Mouse (Mus musculus): ENCODE measurements at regions not wholly inside any gene's neighbourhood (a gene's known extent, or its start where the extent isn't known, plus 50 kb on each side); places are given as distances from the start of the nearest gene placed in this dataset.

- H3K27ac ChIP-seq (ENCODE audit: insufficient read depth, low read length) = no peak overlapping the region
- no peak for TF ChIP-seq CTCF (IDR thresholded peaks at IDR 0.05; ENCODE audit: extremely low read depth, insufficient read depth, insufficient read length, insufficient replicate concordance)
- no peak for TF ChIP-seq POLR2A (IDR thresholded peaks at IDR 0.05; ENCODE audit: low read depth, low read length)
- H3K4me3 ChIP-seq (ENCODE audit: extremely low read depth, insufficient read depth, insufficient read length) = no peak overlapping the region
- H3K27me3 ChIP-seq (ENCODE audit: control insufficient read depth, insufficient read depth, low read length) = no peaks in the 10 kb centered on the region
- WGBS = 92% methylated on average over 1 of the region's 1 CpGs
- H3K4me1 ChIP-seq (ENCODE audit: control insufficient read depth, insufficient read depth, insufficient read length) = no peaks in the 10 kb centered on the region
- no peaks in the 10 kb centered on the region for H3K36me3 ChIP-seq (ENCODE audit: control insufficient read depth, insufficient read depth, low read length)
- no peak for DNase-seq (ENCODE audit: low read depth in 1 of 2, low spot score in 2 of 2)
These were observed 2767.1 kb downstream of the Gm37988 start for GRCm38 (mm10) chr1:7574787-7575186.

DNA sequence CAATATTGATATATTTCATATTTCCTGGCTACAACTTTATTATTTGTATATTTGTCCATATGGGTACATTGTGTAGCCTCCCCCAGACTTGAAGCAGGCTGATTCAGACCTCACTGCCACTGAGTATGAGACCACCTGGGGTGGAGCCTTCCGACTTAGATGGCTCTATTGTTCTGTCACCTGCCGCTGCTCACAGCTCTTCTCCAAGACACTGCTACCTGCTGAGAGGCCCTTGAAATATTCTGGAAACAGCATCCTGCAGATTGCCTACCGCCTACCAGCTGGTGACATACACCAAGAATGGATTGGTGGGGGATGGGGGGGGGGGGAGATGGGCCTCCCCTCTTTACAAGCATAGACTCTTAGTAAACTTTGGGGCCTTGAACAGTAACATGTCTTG, 2778.7 kb downstream of the Gm37988 start:
- Histone ChIP-seq H3K36me3 (ENCODE audit: control insufficient read depth, insufficient read depth, low read length) (no peaks in the 10 kb centered on the region), H3K27ac (ENCODE audit: insufficient read depth, low read length) (no peak overlapping the region), H3K4me3 (ENCODE audit: extremely low read depth, insufficient read depth, insufficient read length) (no peak overlapping the region), H3K4me1 (ENCODE audit: control insufficient read depth, insufficient read depth, insufficient read length) (no peaks in the 10 kb centered on the region), H3K27me3 (ENCODE audit: control insufficient read depth, insufficient read depth, low read length) (no peaks in the 10 kb centered on the region)
- WGBS = 83% methylated on average over 3 of the region's 3 CpGs
- no peak for TF ChIP-seq POLR2A (IDR thresholded peaks at IDR 0.05; ENCODE audit: low read depth, low read length)
- no peak for TF ChIP-seq CTCF (IDR thresholded peaks at IDR 0.05; ENCODE audit: extremely low read depth, insufficient read depth, insufficient read length, insufficient replicate concordance)
- no peak for DNase-seq (ENCODE audit: low read depth in 1 of 2, low spot score in 2 of 2)

GRCm38 (mm10) chr1:7591327-7591726, 2783.6 kb downstream of the Gm37988 start:
- TF ChIP-seq CTCF (IDR thresholded peaks at IDR 0.05; ENCODE audit: extremely low read depth, insufficient read depth, insufficient read length, insufficient replicate concordance) = no peak
- no peak for TF ChIP-seq POLR2A (IDR thresholded peaks at IDR 0.05; ENCODE audit: low read depth, low read length)
- Histone ChIP-seq H3K4me1 (ENCODE audit: control insufficient read depth, insufficient read depth, insufficient read length) (no peaks in the 10 kb centered on the region), H3K27ac (ENCODE audit: insufficient read depth, low read length) (no peak overlapping the region), H3K4me3 (ENCODE audit: extremely low read depth, insufficient read depth, insufficient read length) (no peak overlapping the region), H3K36me3 (ENCODE audit: control insufficient read depth, insufficient read depth, low read length) (no peaks in the 10 kb centered on the region), H3K27me3 (ENCODE audit: control insufficient read depth, insufficient read depth, low read length) (no peaks in the 10 kb centered on the region)
- no peak for DNase-seq (ENCODE audit: low read depth in 1 of 2, low spot score in 2 of 2)
